Mouse (Mus musculus) cerebellum, postnatal 36 days (tissue): Measurements from ENCODE around the gene Srsf1.
A peak's percentile ranks its signal among the peaks of the same experiment; 100 is the strongest.

Experiments used
- DNase-seq, 2 experiments: peaks; one replicate each; pipeline ENCODE4 v3.0.0; 2021 to 2022; ENCODE audit warnings: mixed read lengths in 2 of 2

Srsf1 gene

GRCm38 (mm10) chr11:88073343-88073875 lies 26.2 kb downstream of the Srsf1 start:
- DNase-seq = no peak

GRCm38 (mm10) chr11:88075701-88076100 lies 28.5 kb downstream of the Srsf1 start:
- no peak for DNase-seq

- DNase-seq = no peak
Measured at GRCm38 (mm10) chr11:88076394-88076793, 29.2 kb downstream of the Srsf1 start.

GRCm38 (mm10) chr11:88083699-88084098 lies 36.5 kb downstream of the Srsf1 start:
- no peak for DNase-seq

- DNase-seq = peak; percentile 94 to 96
Measured at GRCm38 (mm10) chr11:88086737-88087627, 39.8 kb downstream of the Srsf1 start.

GRCm38 (mm10) chr11:88089150-88089549 lies 42.0 kb downstream of the Srsf1 start:
- DNase-seq = no peak

- DNase-seq = no peak
Measured at GRCm38 (mm10) chr11:88090293-88090692, 43.1 kb downstream of the Srsf1 start.

- no peak for DNase-seq
Measured at GRCm38 (mm10) chr11:88091949-88092348, 44.8 kb downstream of the Srsf1 start.

GRCm38 (mm10) chr11:88097173-88097572 lies 50.0 kb downstream of the Srsf1 start:
- DNase-seq = no peak

- DNase-seq = no peak
Measured at GRCm38 (mm10) chr11:88098021-88098729, 51.0 kb downstream of the Srsf1 start, which contains the start of gene Cuedc1. Cuedc1 (plus strand) TSS chr11:88098058.

GRCm38 (mm10) chr11:88098787-88099598 lies 51.8 kb downstream of the Srsf1 start:
- DNase-seq = peak; percentile 74 to 79

- peak in 1 of 2 experiments; percentile 34 for DNase-seq
Measured at GRCm38 (mm10) chr11:88099599-88100023, 52.4 kb downstream of the Srsf1 start.

- no peak for DNase-seq
Measured at GRCm38 (mm10) chr11:88100170-88100569, 53.0 kb downstream of the Srsf1 start.
